ENCODE assay signal across 7 mouse cellular contexts in the genomic region with DNA sequence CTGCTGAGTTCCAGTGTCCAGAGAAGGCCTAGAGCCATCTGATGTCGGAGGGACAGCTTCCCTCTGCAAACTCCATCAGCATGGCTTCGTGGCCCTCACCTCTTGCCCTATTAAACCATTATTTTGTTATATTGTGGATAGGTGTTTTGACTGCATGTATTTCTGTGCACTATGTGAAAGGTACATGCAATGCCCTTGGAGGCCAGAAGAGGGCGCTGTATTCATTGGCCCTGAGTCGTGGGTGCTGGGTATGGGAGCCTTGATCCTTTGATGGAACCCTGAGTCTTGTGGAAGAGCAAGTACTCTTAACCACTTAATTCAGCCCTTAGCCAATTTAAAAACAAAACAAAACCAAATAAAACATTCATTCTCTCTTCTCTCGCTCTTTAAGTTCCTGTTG.
DNase-seq lines count a peak whose midpoint lies in the region; ATAC-seq and TF ChIP-seq lines count a peak whose summit lies in the region.

No protein-coding gene starts in this region.

- no peak overlapping the region for H3K9ac ChIP-seq in hindbrain, embryonic 11.5 days (ENCODE audit: low read depth, low read length)
- no peak overlapping the region for H3K9ac ChIP-seq in hindbrain, embryonic 16.5 days (ENCODE audit: low read depth, low read length)
- no peak overlapping the region for H3K9ac ChIP-seq in embryonic facial prominence, embryonic 15.5 days
- H3K9ac ChIP-seq in lung, postnatal 0 days (replicated peaks; ENCODE audit: low read depth) = no peak overlapping the region

- no peak overlapping the region for H3K4me2 ChIP-seq in hindbrain, embryonic 11.5 days (replicated peaks; ENCODE audit: low read depth, low read length)
- no peak overlapping the region for H3K4me2 ChIP-seq in hindbrain, embryonic 16.5 days (ENCODE audit: low read length)
- H3K4me2 ChIP-seq in embryonic facial prominence, embryonic 15.5 days (replicated peaks) = no peak overlapping the region
- no peak overlapping the region for H3K4me2 ChIP-seq in lung, postnatal 0 days (replicated peaks; ENCODE audit: low read depth, low read length)

- H3K36me3 ChIP-seq in hindbrain, embryonic 11.5 days (ENCODE audit: control insufficient read depth, insufficient read depth, low read length) = no peaks in the 10 kb centered on the region
- H3K36me3 ChIP-seq in hindbrain, embryonic 16.5 days (ENCODE audit: control insufficient read depth, insufficient read depth, low read length) = no peaks in the 10 kb centered on the region
- H3K36me3 ChIP-seq in embryonic facial prominence, embryonic 15.5 days = no peaks in the 10 kb centered on the region
- no peaks in the 10 kb centered on the region for H3K36me3 ChIP-seq in lung, postnatal 0 days (ENCODE audit: insufficient read depth, low read length)

- H3K27ac ChIP-seq in hindbrain, embryonic 11.5 days (ENCODE audit: low read depth, low read length) = no peak overlapping the region
- no peak overlapping the region; the same call in 1 of the 2 replicates for H3K27ac ChIP-seq in hindbrain, embryonic 16.5 days (ENCODE audit: low read depth, low read length)
- H3K27ac ChIP-seq in embryonic facial prominence, embryonic 15.5 days (replicated peaks) = peak overlapping the region; percentile 68
- H3K27ac ChIP-seq in lung, postnatal 0 days (ENCODE audit: low read length) = no peak overlapping the region

- peak; percentile 52 for DNase-seq in hindbrain, embryonic 11.5 days (ENCODE audit: low spot score)
- peak; percentile 40 for DNase-seq in 416B (ENCODE audit: low read depth)
- peak; percentile 33 for DNase-seq in ES-CJ7 (ENCODE audit: low read depth, low spot score)
- peak; percentile 16 for DNase-seq in lung, postnatal 0 days (ENCODE audit: low spot score)
- no peak for DNase-seq in urinary bladder, postnatal 14 days (ENCODE audit: low spot score)

- no peak for TF ChIP-seq EP300 in lung, postnatal 0 days (IDR thresholded peaks at IDR 0.05)

- no peaks in the 10 kb centered on the region for H3K27me3 ChIP-seq in hindbrain, embryonic 11.5 days (ENCODE audit: control insufficient read depth, insufficient read depth, low read length)
- H3K27me3 ChIP-seq in hindbrain, embryonic 16.5 days (replicated peaks; ENCODE audit: control insufficient read depth, insufficient read depth, low read length) = no peaks in the 10 kb centered on the region
- no peaks in the 10 kb centered on the region for H3K27me3 ChIP-seq in embryonic facial prominence, embryonic 15.5 days
- no peaks in the 10 kb centered on the region for H3K27me3 ChIP-seq in lung, postnatal 0 days (replicated peaks; ENCODE audit: insufficient read depth, low read length)

- TF ChIP-seq CTCF in lung, postnatal 0 days (IDR thresholded peaks at IDR 0.05) = peak; percentile 80

- WGBS in hindbrain, embryonic 11.5 days = 36% methylated on average over 5 of the region's 5 CpGs
- WGBS in hindbrain, embryonic 16.5 days = 36% methylated on average over 5 of the region's 5 CpGs
- 29% methylated on average over 5 of the region's 5 CpGs for WGBS in embryonic facial prominence, embryonic 15.5 days
- 35% methylated on average over 5 of the region's 5 CpGs for WGBS in lung, postnatal 0 days

- H3K9me3 ChIP-seq in hindbrain, embryonic 11.5 days (ENCODE audit: control insufficient read depth, low read length) = no peaks in the 10 kb centered on the region
- H3K9me3 ChIP-seq in hindbrain, embryonic 16.5 days (ENCODE audit: control insufficient read depth, low read length) = no peaks in the 10 kb centered on the region
- no peaks in the 10 kb centered on the region for H3K9me3 ChIP-seq in embryonic facial prominence, embryonic 15.5 days (replicated peaks)
- H3K9me3 ChIP-seq in lung, postnatal 0 days (ENCODE audit: low read length) = no peaks in the 10 kb centered on the region

- H3K4me3 ChIP-seq in hindbrain, embryonic 11.5 days (ENCODE audit: low read depth, low read length) = no peak overlapping the region
- no peak overlapping the region for H3K4me3 ChIP-seq in hindbrain, embryonic 16.5 days (ENCODE audit: low read length)
- H3K4me3 ChIP-seq in embryonic facial prominence, embryonic 15.5 days (replicated peaks) = no peak overlapping the region
- H3K4me3 ChIP-seq in lung, postnatal 0 days (ENCODE audit: low read depth, low read length) = no peak overlapping the region

- H3K4me1 ChIP-seq in hindbrain, embryonic 11.5 days (replicated peaks; ENCODE audit: control insufficient read depth, insufficient read depth, low read length) = no peaks in the 10 kb centered on the region
- H3K4me1 ChIP-seq in hindbrain, embryonic 16.5 days (ENCODE audit: control insufficient read depth, insufficient read depth, low read depth, low read length) = no peaks in the 10 kb centered on the region
- 0 out of 2 replicates have a peak, but pooled peaks cover 17% of the 10 kb centered on the region for H3K4me1 ChIP-seq in embryonic facial prominence, embryonic 15.5 days
- no peaks in the 10 kb centered on the region for H3K4me1 ChIP-seq in lung, postnatal 0 days (ENCODE audit: insufficient read depth, low read depth, low read length)

- no peak for ATAC-seq in hindbrain, embryonic 11.5 days (ENCODE audit: low FRiP score)
- ATAC-seq in hindbrain, embryonic 16.5 days = no peak
- no peak for ATAC-seq in embryonic facial prominence, embryonic 15.5 days (ENCODE audit: insufficient number of reproducible peaks, low FRiP score, low TSS enrichment, low read depth)
- ATAC-seq in lung, postnatal 0 days = no peak
